Mouse (Mus musculus) spleen, adult 2 months (tissue): ENCODE results near the gene Pde4dip. TPM values are rescaled to one million over a fixed set of nuclear protein-coding genes. Genes with fewer than 3 reads are reported as not detected.

Experiments used
- DNase-seq, 2 experiments: peaks; one replicate each; pipeline versions ENCODE4 v3.0.0 to v3.0.0-alpha.2; 2012 to 2021; ENCODE audit warnings: low spot score in 2 of 2, low read depth in 1 of 2
- H3K27ac ChIP-seq: fragments of 200-500 bp; 2 replicates; pipeline ENCODE4 v1.5.1; 2012; ENCODE audit warnings: low read length, inconsistent platforms; ENCODE audit not compliant: insufficient read depth
- H3K27me3 ChIP-seq: fragments of 200-500 bp; 2 replicates; pipeline ENCODE4 v1.6.1; 2012; ENCODE audit warnings: mild to moderate bottlenecking, moderate library complexity, low read length, inconsistent platforms; ENCODE audit not compliant: control insufficient read depth, insufficient read depth
- H3K36me3 ChIP-seq: fragments of 200-500 bp; 2 replicates; pipeline ENCODE4 v1.6.1; 2012; ENCODE audit warnings: mild to moderate bottlenecking, low read length, inconsistent platforms; ENCODE audit not compliant: control insufficient read depth, insufficient read depth
- H3K4me1 ChIP-seq: fragments of 200-500 bp; 2 replicates; pipeline ENCODE4 v1.6.1; 2011; ENCODE audit warnings: inconsistent platforms; ENCODE audit not compliant: control insufficient read depth, insufficient read depth, insufficient read length
- H3K4me3 ChIP-seq: fragments of 200-500 bp; 2 replicates; pipeline ENCODE4 v1.5.1; 2011; ENCODE audit warnings: mild to moderate bottlenecking, inconsistent platforms; ENCODE audit not compliant: insufficient read depth, insufficient read length; ENCODE audit errors: extremely low read depth
- CTCF ChIP-seq: fragments of 200-500 bp; IDR thresholded peaks from 2 replicates; pipeline ENCODE4 v1.5.1; 2011; ENCODE audit warnings: mild to moderate bottlenecking, inconsistent platforms; ENCODE audit not compliant: insufficient read depth, insufficient read length, insufficient replicate concordance; ENCODE audit errors: extremely low read depth
- POLR2A ChIP-seq: fragments of 200-500 bp; IDR thresholded peaks from 2 replicates; pipeline ENCODE4 v1.6.1; 2011; ENCODE audit warnings: low read depth, low read length, inconsistent platforms
- WGBS: fragments of 180-500 bp; shearing (Covaris S2); methylation state at CpG from one replicate; pipeline ENCODE4 v1.1.7; 2018; 5-methylcytosine and 5-hydroxymethylcytosine counted together
- polyA plus RNA-seq: library from polyadenylated mRNA; depleted of rRNA; stranded (reverse); fragments of >200 nt; gene quantifications from 2 replicates; pipeline ENCODE4 v1.2.3, GENCODE M21; 2012

The Pde4dip gene
- polyA plus RNA-seq, 1 experiment, result 12.0 TPM

GRCm38 (mm10) chr3:97676126-97676525 lies 212.4 kb downstream of the Pde4dip start:
- Histone ChIP-seq H3K36me3 (0 out of 2 replicates have a peak, but pooled peaks cover 2% of the 10 kb centered on the region), H3K4me1 (no peaks in the 10 kb centered on the region), H3K27ac (no peak overlapping the region), H3K27me3 (no peaks in the 10 kb centered on the region), H3K4me3 (no peak overlapping the region)
- 96% methylated on average over 3 of the region's 3 CpGs for WGBS
- TF ChIP-seq CTCF, result no peak
- TF ChIP-seq POLR2A, result no peak
- DNase-seq, result no peak

GRCm38 (mm10) chr3:97674644-97675110 lies 213.8 kb downstream of the Pde4dip start, which contains the start of gene Gm17651:
Gene Gm17651, minus strand, starts transcription at chr3:97674694.
- no peak within 1 kb of the TSS for H3K27ac ChIP-seq
- DNase-seq, result no peak
- WGBS, result 83% methylated on average over 7 of the region's 7 CpGs
- no peaks in the 10 kb centered on the region for H3K4me1 ChIP-seq
- no peak for TF ChIP-seq POLR2A
- no peak for TF ChIP-seq CTCF
- H3K4me3 ChIP-seq, result no peak within 1 kb of the TSS
- no peaks in the 10 kb centered on the region for H3K27me3 ChIP-seq
- H3K36me3 ChIP-seq, result peaks cover 10% of the 10 kb centered on the region

GRCm38 (mm10) chr3:97667093-97667675 lies 221.3 kb downstream of the Pde4dip start:
- WGBS, result 91% methylated on average over 14 of the region's 14 CpGs
- H3K27ac ChIP-seq, result no peak overlapping the region
- TF ChIP-seq POLR2A, result no peak
- no peak for TF ChIP-seq CTCF
- no peak for DNase-seq
- no peaks in the 10 kb centered on the region for H3K4me1 ChIP-seq
- no peaks in the 10 kb centered on the region for H3K27me3 ChIP-seq
- H3K36me3 ChIP-seq, result peaks cover 39% of the 10 kb centered on the region
- no peak overlapping the region for H3K4me3 ChIP-seq

GRCm38 (mm10) chr3:97666154-97666553 lies 222.4 kb downstream of the Pde4dip start:
- 70% methylated on average over 8 of the region's 8 CpGs for WGBS

DNA sequence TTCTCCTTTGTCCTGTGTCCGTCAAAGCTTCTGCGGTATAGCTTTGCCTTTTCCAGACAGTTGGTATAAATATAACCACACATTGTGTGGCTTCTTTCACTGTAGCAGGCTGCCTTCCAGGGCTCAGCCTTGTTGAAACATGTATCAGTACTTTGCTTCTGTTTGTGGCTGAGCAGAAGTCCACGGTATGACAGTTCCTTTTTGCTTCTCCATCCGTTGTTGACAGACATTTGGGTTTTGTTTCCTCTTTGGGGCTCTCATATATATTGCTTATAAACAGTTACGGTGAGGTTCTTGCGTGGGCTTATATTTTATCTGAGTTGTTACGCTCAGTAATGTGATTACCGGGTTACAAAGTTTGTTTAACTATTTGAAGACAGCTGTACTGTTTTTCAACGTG lies 223.0 kb downstream of the Pde4dip start:
- no peak overlapping the region for H3K27ac ChIP-seq
- H3K27me3 ChIP-seq, result no peaks in the 10 kb centered on the region
- H3K4me1 ChIP-seq, result peaks cover 6% of the 10 kb centered on the region
- TF ChIP-seq POLR2A, result no peak
- TF ChIP-seq CTCF, result no peak
- no peak overlapping the region for H3K4me3 ChIP-seq
- WGBS, result 67% methylated on average over 9 of the region's 9 CpGs
- H3K36me3 ChIP-seq, result peaks cover 33% of the 10 kb centered on the region
- DNase-seq, result no peak

More at GRCm38 (mm10) chr3:97666154-97666553, 222.4 kb downstream of the Pde4dip start:
- H3K4me1 ChIP-seq, result peaks cover 4% of the 10 kb centered on the region; the same call in 1 of the 2 replicates
- H3K36me3 ChIP-seq, result peaks cover 36% of the 10 kb centered on the region
- H3K27me3 ChIP-seq, result no peaks in the 10 kb centered on the region
- no peak for DNase-seq
- no peak for TF ChIP-seq POLR2A
- no peak for TF ChIP-seq CTCF
- no peak overlapping the region for H3K4me3 ChIP-seq
- H3K27ac ChIP-seq, result no peak overlapping the region

GRCm38 (mm10) chr3:97661206-97661605 lies 227.3 kb downstream of the Pde4dip start:
- Histone ChIP-seq H3K4me1 (peaks cover 10% of the 10 kb centered on the region), H3K27me3 (no peaks in the 10 kb centered on the region), H3K27ac (peak overlapping the region; percentile 18; the same call in 1 of the 2 replicates), H3K4me3 (no peak overlapping the region), H3K36me3 (peaks cover 16% of the 10 kb centered on the region)
- 47% methylated on average over 8 of the region's 8 CpGs for WGBS
- peak; percentile 11 to 26 for DNase-seq
- TF ChIP-seq POLR2A, result no peak
- no peak for TF ChIP-seq CTCF

- whole genome bisulfite sequencing, result 91% methylated on average over 7 of the region's 7 CpGs
- no peaks in the 10 kb centered on the region for H3K27me3 ChIP-seq
- H3K4me3 ChIP-seq, result no peak overlapping the region
- peaks cover 9% of the 10 kb centered on the region for H3K36me3 ChIP-seq
- no peak overlapping the region for H3K27ac ChIP-seq
- TF ChIP-seq CTCF, result no peak
- TF ChIP-seq POLR2A, result no peak
- DNase-seq, result no peak
- peaks cover 10% of the 10 kb centered on the region for H3K4me1 ChIP-seq
Observed at GRCm38 (mm10) chr3:97659746-97660145, 228.8 kb downstream of the Pde4dip start.
